Mouse (Mus musculus) urinary bladder, postnatal 10 days (tissue): ENCODE data around the gene Tmem265.
A peak's percentile ranks its signal among the peaks of the same experiment; 100 is the strongest.

Experiments
- DNase-seq: peaks from one replicate; pipeline ENCODE4 v3.0.0; 2022; ENCODE audit warnings: low spot score

The Tmem265 gene

DNA sequence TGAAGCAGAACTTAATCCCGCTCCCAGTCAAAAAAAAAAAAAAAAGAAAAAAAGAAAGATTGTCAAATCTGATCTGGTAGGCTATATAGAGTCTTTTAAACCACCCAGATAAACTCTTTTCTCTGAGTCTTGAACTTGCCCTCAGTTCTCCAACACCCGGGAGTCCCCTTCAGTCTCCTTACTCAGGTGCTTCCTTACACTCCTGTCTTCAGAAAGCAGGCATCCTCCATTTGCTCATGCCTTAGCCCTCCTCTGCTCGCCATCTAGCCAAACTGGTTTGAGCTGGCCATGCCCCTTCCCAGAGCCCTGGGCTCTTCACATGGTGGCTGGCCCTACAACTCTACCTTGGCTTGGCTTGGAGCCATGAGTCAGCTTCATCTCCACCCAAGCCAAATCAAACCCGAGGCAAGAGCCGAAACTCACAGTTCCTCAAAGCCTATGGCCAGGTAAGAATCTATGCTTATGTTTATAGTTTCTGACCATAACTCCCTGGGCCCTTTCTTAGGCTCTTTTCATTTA, at the start of gene Tmem265:
TSS of gene Tmem265 (plus strand) at position 51 of the 519 bp plus-strand sequence.
- no peak for DNase-seq

DNA sequence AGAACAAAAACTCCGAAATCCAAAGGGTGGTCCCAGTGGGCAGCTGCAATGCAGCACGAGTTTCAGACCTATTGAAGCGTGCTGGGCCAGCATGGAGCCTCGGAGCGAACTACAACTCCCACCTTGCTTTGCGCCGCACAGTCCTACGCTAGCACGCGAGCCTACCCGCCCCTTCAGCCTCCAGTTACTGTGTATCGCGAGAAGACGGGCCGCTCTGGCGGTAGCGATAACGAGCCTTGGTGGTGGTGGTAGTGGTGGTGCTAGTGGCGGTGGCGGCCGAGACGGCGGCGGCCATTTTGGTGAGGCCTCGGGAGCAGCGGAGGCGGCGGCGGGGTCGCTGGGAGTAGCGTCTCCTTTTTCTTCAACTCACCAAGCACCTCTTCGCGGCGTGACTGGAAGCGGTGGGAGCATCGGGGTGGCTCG, 49.4 kb upstream of the Tmem265 start, which contains the start of gene Srcap:
TSS of gene Srcap (plus strand) at position 176 of the 423 bp plus-strand sequence.
- DNase-seq = peak; percentile 90

DNA sequence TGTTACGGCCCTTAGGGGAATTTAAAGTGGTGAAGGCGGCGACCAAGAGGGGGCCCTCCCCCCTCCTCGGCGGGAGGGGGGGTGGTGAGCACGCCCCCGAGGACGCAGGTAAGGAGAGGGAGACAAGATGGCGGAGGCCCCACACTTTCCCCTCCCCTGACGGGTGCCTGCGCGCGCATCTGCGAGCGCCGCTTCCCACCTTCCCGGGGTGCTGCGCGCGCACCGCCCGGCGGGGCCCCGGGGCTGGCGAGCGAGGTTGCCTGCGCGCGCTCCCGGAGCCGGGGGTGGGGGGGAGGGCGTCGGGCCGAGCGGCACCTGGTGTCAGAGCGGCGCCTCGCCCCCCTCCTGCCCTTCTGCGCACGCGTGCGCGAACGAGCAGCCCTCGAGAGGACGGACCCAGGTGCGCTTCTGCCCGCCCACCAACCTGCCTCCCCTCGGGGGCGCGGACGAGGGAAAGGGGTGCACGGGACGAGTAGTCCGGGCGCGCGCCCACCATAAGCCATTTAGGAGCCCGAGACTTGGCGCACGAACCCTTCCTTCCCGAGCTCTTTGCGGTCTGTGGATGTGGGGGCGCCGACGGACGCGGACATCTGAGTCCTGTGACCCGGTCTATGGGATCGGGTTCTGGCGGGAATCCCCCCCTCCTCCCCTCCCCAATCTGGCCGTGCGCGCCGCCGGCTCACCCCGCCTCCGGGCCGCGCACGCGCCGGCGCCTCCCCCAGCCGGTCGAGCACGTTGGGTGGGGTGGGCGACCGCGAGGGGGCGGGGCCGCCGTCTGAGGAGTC, 48.8 kb upstream of the Tmem265 start:
- peak; percentile 65 for DNase-seq

DNA sequence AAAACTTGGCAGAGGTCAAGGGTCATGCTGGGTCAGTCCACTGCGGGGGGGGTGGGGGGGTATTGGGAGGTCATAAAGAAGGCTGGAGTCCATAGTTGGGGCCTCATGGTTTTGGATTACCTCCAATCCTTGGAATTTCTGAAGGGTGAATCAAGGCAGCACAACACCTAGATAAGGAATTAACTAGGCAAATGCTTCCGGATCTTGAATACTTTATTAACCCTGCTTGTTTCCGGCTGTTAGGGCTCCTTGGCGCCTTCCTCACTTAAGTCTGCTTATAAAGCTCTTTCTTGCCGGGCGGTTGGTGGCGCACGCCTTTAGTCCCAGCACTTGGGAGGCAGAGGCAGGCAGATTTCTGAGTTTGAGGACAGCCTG, 48.2 kb upstream of the Tmem265 start:
- no peak for DNase-seq

DNA sequence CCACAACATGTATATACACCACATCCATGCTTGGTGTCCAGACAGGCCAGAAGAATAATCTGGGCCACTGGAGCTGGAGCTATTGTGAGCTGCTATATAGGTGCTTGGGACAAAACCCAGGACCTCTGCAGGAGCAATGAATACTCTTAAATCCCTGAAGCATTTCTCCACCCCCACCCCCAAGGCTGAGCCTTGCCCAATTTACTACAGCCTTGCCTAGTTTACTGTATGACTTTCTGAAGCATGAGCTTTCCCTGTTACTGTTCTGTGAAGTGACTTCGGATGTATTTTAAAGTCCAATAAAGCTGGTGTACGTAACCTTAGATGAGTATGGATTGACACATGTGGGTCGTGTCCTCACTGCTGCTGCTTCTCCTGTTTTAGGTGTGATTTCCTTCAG, 47.4 kb upstream of the Tmem265 start:
- no peak for DNase-seq

DNA sequence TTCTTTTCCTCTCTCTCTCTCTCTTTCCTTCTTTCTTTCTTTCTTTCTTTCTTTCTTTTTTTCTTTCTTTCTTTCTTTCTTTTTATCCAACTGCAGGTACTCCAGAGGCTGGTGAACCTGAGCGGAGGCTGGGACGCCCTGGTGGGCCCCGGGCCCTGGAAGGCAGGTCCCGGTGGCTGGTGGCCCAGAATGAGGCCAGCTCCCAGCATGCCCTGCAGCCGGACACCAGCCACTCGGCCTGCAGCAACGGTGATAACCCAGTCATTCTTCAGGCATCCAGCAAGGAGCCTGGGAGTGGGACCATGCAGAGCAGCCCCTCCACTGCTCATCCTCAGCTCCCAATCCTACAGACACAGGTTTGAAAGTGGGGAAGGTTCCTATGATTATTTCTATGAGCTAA, 45.3 kb upstream of the Tmem265 start:
- no peak for DNase-seq

DNA sequence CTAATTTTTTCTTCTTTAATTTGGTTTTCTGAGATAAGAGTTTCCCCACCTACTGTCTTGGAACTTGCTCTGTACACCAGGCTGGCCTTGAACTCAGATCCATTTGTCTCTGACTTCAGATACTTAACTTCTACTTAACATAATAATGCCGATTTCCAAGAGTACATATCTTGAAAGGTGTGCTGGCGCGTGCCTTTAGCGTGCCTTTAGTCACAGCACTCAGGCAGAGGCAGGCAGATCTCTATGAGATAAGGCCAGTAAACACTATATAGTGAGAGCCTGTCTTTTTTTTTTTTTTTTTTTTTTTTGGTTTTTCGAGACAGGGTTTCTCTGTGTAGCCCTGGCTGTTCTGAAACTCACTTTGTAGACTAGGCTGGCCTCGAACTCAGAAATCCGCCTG, 44.8 kb upstream of the Tmem265 start:
- no peak for DNase-seq

DNA sequence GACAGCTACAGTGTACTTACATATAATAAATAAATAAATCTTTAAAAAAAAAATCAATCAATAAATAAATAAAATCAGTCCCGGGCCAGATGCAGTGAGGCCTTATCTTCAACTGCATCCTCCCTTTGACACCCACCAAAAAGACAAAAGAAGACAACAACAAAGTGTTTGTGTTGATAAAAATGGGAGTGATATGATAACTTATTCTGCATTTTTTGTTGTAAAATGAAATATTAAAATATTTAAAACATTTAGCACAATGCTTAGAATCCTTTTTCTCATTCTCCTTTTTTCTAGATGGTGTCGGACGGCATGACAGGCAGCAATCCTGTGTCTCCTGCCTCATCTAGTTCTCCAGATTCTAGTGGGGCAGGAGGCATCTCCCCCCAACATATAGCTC, 41.9 kb upstream of the Tmem265 start, which contains the start of gene Gm42715:
TSS of gene Gm42715 (plus strand) at position 301 of the 400 bp plus-strand sequence.
- DNase-seq = no peak

DNA sequence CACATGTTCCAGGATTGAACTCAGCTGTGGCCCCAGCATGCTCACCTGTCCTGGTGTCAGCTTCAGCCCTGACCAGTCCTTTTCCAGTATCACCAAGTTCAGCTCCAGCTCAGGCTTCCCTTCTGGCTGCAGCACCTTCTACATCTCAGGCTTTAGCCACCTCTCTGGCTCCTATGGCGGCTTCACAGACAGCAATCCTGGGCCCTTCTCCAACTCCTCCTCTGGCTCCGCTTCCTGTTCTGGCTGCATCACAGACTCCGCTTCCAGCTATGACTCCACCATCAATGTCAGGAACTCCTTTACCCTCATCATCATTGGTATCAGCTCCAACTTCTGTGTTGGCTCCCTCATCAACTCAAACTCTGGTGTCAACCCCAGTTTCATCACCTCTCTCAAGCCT, 19.5 kb upstream of the Tmem265 start:
- DNase-seq = no peak

DNA sequence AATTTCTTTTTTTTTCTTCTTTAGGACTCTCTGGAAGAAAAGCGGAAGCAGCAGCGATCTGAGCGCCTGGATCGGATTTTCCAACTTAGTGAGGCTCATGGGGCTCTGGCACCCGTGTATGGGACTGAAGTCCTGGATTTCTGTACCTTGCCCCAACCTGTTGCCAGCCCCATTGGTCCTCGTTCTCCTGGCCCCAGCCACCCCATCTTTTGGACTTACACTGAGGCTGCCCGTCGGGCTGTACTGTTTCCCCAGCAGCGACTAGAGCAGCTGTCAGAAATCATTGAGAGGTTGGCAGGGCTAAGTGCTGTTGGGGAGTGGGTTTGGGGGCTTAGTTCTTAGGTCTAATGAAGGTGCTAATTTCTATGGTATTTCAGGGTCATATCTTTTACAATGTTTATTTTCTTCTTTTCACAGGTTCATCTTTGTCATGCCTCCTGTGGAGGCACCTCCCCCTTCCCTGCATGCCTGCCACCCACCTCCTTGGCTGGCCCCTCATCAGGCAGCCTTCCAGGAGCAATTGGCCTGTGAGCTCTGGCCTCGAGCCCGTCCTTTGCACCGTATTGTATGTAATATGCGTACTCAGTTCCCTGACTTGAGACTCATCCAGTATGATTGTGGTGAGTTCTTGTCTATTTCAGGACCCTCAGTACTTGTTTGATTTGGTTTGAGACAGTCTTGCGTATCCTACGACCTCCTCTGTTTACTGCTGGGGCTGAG, 11.9 kb upstream of the Tmem265 start:
- no peak for DNase-seq

DNA sequence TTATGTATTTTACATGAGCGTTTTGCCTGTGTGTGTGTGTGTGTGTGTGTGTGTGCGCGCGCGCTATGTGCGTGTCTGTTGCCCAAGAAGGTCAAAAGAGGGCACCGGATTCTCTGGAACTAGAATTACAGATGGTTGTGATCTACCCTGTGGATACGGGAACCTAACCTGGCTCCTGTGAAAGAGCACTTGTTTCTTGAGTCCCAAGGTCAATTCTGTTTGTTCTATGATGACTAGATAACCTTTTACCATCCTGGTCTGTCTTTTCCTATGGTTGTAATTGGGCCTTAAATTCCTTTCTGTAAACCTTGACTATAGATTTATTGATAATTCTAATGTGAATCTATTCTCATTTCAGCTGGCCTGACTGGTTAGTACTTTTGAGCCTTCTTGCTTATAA, 9.6 kb upstream of the Tmem265 start:
- no peak for DNase-seq

DNA sequence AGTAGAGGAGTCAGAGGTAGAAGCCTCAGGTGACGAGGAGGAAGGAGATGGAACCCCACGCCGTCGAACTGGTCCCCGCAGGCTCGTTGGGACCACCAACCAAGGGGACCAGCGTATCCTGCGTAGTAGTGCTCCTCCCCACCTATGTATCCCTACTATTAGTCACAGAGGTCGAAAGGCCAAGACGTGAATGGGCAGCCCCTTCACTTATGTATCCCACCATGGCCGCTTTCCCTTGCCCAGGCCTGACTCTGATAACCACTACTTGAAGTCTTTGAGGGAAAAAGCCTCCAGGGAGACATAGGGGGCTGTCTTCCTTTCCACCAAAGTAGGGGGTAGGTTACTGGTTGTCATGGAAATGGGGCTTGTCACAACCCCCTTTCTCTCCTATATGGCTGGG, 610 bp upstream of the Tmem265 start:
- no peak for DNase-seq

DNA sequence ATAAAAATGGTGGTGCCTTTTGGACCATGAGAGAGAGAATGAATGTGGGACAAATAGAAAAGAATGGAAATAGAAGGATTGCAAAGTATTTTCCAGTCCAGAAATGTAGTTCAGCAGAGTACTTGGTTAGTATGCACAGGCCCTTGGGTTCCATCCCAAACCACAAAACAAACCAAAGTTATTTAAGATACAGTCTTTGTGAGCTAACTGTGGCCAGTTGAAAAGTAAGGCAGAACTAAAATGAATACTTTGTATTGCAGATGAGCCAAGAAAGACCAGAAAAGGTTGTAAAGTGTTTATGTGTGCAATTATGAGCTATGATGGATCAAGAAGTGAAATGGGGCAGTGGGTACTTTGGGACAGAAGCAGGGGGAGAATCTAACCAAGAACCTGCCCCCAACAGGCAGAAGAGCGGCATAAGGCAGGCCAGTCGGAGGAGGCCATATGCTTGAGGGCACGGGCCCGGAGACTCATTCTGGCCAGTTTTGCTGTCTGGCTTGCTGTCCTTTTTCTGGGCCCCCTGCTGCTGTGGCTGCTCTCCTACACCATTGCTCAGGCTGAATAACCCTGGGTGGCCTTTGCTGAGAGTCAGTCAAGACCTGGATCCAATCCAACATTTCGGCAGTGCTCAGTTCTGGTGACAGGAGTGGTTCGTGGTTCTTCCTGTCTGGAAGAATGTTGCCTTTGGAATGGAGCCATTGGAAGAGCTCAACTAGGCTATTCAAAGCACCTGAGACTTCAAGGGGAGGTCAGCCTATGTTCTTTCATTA, 3.4 kb downstream of the Tmem265 start:
- DNase-seq = no peak

DNA sequence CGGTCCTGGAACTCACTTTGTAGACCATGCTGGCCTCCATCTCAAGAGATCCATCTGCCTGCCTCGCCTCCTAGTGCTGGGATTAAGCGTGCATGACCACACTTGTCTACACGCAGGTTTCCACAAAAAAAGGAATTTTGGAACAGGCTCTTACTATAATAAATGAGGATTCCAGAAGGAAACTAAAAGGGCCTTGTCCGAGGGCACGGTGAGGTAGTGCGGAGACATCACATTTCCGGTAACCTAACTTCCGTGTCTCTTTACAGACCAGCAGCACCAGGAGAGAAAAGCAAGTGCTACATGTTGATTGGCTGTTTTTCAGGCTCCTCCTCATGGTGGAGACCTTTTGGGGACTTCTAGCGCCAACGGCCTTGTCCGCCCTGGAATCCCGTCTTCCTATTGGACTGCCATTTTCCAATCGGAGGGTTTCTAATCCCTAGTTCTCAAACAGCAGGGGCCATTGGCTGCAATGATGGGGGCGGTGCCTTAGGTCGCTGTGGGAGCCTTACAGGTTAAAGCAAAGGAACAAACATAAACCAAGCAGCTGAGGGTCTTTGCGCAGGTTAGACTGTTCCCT, 11.8 kb downstream of the Tmem265 start, which contains the start of gene Phkg2:
TSS of gene Phkg2 (plus strand) at position 446 of the 577 bp plus-strand sequence.
- no peak for DNase-seq

DNA sequence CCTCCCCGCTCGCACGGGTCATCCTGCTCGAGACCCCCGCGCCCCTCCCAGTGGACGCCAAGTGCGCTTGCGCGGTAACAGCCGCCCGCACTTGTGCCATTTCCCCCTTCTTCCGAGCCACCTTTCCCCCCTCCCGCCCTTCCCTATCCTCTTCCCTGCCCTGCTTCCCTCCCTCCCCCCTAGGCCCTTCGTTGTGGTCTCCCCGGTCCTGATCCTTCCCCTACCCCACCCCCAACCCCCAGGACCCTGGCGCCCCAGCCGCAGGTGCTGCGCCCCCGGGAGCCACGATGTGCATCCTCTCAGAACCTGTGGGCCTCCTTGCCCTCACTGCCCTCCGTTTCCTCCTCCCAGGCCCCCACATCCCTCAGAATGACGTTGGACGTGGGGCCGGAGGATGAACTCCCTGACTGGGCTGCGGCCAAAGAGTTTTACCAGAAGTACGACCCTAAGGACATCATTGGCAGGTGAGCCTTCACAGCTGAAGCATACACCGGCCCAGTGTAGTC, 12.4 kb downstream of the Tmem265 start:
- no peak for DNase-seq

DNA sequence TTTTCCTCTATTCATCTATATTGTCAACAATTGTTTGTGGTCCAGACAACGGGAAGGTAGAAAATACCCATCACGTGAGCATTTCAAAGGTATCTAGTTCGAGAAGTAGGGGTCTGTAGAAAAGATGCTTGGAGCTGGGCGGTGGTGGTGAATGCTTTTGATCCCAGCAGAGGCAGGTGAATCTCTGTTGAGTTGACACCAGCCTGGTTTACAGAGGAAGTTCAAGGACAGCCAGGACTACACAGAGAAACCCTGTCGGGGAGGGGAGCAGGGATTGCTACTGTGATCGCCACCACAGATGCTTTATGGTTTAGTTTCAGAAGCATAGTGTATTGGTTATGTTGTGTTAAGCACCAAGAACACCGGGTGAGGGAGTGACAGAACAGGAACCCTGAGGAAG, 12.9 kb downstream of the Tmem265 start:
- no peak for DNase-seq

DNA sequence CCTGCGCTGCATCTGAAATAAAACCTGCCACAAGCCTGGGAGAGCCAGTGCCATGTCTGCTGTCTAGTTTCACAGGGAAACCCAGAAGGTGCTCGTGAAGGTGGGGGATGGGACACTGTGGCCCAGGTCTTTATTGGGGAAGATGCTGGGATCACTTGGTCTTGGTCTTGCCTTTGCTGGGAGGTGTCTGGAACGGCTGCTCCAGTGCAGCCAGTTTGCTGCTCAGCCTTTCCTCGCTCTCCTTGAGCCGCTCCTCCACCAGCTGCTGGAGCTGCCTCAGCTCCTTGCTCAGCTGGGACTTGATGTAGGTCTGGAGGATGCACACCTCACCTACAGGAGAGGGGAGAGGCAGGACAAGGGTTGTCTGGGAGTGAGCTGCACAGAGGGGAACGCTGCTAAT, 22.1 kb downstream of the Tmem265 start:
- no peak for DNase-seq

DNA sequence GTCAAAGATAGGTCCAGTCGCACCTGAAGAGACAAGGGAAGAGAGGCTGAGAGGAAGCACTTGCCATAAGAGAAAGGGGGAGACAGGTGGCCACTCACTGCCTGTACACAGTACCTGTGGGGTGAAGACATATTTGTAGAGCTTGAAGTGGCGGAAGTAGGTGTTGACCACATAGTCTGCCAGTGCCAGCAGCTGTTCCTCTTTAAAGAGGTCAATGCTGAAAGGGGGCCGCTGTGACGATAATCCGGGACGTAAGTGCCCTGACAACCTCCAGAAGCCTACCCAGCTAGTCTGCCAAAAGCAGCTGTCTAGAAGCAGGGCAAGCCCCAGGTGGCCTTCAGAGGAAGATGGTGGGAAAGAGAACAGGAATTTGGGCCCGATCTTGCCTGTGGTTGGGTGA, 23.8 kb downstream of the Tmem265 start:
- no peak for DNase-seq

DNA sequence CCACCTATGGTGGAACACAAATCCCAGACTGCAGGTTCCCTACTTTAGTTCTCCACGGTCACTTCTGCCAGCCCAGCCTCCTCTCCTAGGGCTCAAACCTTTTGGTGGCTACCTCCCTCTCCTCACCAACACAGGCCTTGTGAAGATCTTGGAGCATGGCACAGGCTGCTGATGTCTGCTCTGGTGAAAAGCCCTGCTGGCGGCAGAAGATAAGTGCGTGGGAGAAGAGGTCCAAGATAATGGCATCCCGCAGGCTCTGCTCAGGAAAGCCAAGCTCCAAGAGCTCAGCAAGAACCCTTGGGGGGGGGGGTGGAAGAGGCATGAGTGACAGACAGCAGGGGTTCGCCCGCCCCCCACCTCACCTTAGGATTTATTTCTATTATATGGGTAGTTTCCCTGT, 25.0 kb downstream of the Tmem265 start:
- no peak for DNase-seq

DNA sequence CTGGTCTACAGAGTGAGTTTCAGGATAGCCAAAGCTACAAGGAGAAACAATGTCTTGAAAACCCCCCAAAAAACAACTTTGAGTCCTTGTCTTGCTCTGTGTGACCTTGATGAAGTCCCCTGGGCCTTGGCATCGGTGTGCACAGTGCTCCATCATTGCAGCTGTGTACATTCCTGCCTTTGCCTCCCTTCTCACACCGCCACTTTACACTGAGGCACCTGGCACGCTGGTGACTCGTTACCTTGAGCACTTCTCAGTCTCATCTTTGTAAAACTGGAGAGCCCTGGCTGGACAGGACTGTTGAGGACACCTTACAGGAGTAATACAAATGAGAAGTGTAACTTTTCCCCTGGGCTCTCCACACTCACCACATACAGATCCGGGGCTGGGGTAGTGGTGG, 26.0 kb downstream of the Tmem265 start:
- DNase-seq = no peak

DNA sequence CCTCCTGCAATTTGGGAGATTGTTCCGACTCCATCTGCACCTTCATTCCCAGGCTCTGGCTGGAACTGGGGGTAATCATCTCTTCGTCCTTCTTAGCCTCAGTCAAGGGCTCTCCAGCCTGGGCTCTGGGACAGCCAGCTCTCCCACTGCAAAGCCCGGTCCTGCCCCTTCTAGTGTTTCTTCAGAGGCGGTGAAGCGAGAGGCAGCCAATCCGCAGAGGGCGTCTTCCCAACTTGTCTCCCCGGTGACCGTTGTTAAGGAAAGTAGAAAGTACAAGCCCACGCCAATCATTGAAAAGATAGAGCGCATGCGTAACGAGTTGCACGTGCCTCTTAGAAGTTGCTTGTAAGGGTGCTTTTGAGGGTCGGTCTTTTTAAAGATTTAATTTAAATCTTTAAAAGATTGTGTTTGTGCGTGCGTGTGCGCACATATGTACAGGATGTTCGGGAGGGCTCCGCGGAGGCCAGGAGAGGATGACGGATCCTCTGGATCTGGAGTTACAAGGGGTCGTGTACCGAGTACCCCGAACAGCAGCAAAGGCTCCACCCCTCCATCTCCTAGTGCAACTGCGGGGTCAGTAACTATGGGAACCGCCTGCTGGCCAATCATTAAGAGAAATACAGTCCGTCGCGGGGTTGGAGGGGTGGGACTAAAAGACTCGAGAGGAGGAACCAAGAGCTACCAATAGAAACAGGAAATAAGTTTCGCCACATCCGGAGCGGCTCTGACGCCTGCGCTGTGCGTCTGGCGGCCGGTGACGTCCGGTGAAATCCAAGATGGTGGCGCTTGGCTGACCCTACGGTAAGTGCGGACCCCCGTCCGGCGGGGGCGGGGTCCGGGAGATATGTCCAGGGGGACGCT, 27.1 kb downstream of the Tmem265 start, which contains the start of the genes Ccdc189 and Rnf40:
TSS of gene Ccdc189 (minus strand) at position 585 of the 861 bp plus-strand sequence.
TSS of gene Rnf40 (plus strand) at position 757 of the 861 bp plus-strand sequence.
- DNase-seq = peak; percentile 69
